Mouse (Mus musculus) neural tube, embryonic 14.5 days (tissue): ENCODE results near the gene Rbm46. TPM values are rescaled to one million over a fixed set of nuclear protein-coding genes. Genes with fewer than 3 reads are reported as not detected.

Source experiments
- ATAC-seq: fragments of 200-750 bp; cut with Nextera tagmentation; 2 replicates; pipeline ENCODE4 v1.8.0; 2017; ENCODE audit warnings: low read depth, mild to moderate bottlenecking, moderate TSS enrichment, moderate library complexity
- H3K27ac ChIP-seq: fragments of 300-500 bp; sonication (generic); 2 replicates; pipeline ENCODE4 v1.5.1; 2014; ENCODE audit warnings: low read depth, mild to moderate bottlenecking, control low read depth, low read length, moderate library complexity, mixed read lengths
- H3K27me3 ChIP-seq: fragments of 300-500 bp; sonication (generic); 2 replicates; pipeline ENCODE4 v1.6.1; 2014; ENCODE audit warnings: low read length; ENCODE audit not compliant: control insufficient read depth, insufficient read depth
- H3K36me3 ChIP-seq: fragments of 300-500 bp; sonication (generic); 2 replicates; pipeline ENCODE4 v1.6.1; 2014; ENCODE audit warnings: low read length, mixed read lengths; ENCODE audit not compliant: control insufficient read depth, insufficient read depth
- H3K4me1 ChIP-seq: fragments of 300-500 bp; sonication (generic); 2 replicates; pipeline ENCODE4 v1.6.1; 2014; ENCODE audit warnings: low read length; ENCODE audit not compliant: control insufficient read depth, insufficient read depth
- H3K4me2 ChIP-seq: fragments of 300-500 bp; sonication (generic); 2 replicates; pipeline ENCODE4 v1.6.1; 2014; ENCODE audit warnings: mild to moderate bottlenecking, low read depth, low read length, control low read depth
- H3K4me3 ChIP-seq: fragments of 300-500 bp; sonication (generic); 2 replicates; pipeline ENCODE4 v1.5.1; 2014; ENCODE audit warnings: low read depth, low read length, control low read depth, mixed read lengths
- H3K9ac ChIP-seq: fragments of 300-500 bp; sonication (generic); replicated peaks from 2 replicates; pipeline ENCODE4 v1.6.1; 2014; ENCODE audit warnings: low read depth, mild to moderate bottlenecking, control low read depth, low read length, mixed read lengths
- H3K9me3 ChIP-seq: fragments of 300-500 bp; sonication (generic); 2 replicates; pipeline ENCODE4 v1.6.1; 2016; ENCODE audit warnings: low read length; ENCODE audit not compliant: control insufficient read depth
- WGBS: fragments of 180-500 bp; shearing (Covaris S2); extraction: QIAGEN DNeasy Blood & Tissue Kit; methylation state at CpG from one replicate; pipeline ENCODE4 v1.1.7; 2014; 5-methylcytosine and 5-hydroxymethylcytosine counted together
- polyA plus RNA-seq: library from polyadenylated mRNA; unstranded; fragments of >200 nt; fragmentation: Nextera tagmentation; extraction: Ambion mirVana; gene quantifications from 2 replicates; pipeline ENCODE4 v1.2.1, GENCODE M21; 2014

Rbm46 gene
- polyA plus RNA-seq, 1 experiment from 2014 or later: 1.6 TPM

DNA sequence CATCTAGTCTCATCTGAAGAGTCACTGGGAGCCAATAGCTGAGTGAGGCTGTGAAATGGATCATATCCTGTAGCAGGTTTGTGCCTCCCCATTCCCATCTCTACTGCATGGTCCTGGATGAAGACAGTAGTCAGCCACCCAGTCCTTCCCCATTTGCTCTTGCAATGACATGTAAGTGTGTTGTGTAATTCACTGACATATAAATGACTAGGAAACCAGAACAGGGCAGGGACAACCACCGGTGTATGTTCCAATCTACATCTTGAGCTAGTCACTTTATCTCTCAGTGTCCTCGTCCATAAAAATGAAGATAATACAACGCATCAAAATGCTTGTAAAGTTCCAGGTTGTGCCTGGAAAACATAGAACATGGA is 75.8 kb downstream of the Rbm46 start:
- no peaks in the 10 kb centered on the region for H3K9me3 ChIP-seq
- no peak overlapping the region for H3K9ac ChIP-seq
- WGBS: 87% methylated on average over 3 of the region's 3 CpGs
- H3K4me3 ChIP-seq: no peak overlapping the region
- ATAC-seq: no peak
- no peak overlapping the region for H3K27ac ChIP-seq
- no peaks in the 10 kb centered on the region for H3K36me3 ChIP-seq
- no peaks in the 10 kb centered on the region for H3K27me3 ChIP-seq
- no peak overlapping the region for H3K4me2 ChIP-seq
- H3K4me1 ChIP-seq: no peaks in the 10 kb centered on the region

GRCm38 (mm10) chr3:82799735-82800469 is 76.4 kb downstream of the Rbm46 start:
- Histone ChIP-seq H3K4me1 (no peaks in the 10 kb centered on the region), H3K9ac (no peak overlapping the region), H3K27ac (no peak overlapping the region), H3K4me3 (no peak overlapping the region), H3K27me3 (no peaks in the 10 kb centered on the region), H3K36me3 (no peaks in the 10 kb centered on the region), H3K4me2 (no peak overlapping the region), H3K9me3 (no peaks in the 10 kb centered on the region)
- WGBS: 89% methylated on average over 4 of the region's 4 CpGs
- no peak for ATAC-seq

- Histone ChIP-seq H3K9ac (no peak overlapping the region), H3K4me3 (no peak overlapping the region), H3K4me1 (no peaks in the 10 kb centered on the region), H3K27ac (no peak overlapping the region), H3K27me3 (no peaks in the 10 kb centered on the region), H3K4me2 (no peak overlapping the region), H3K9me3 (no peaks in the 10 kb centered on the region), H3K36me3 (no peaks in the 10 kb centered on the region)
- ATAC-seq: no peak
- WGBS: 89% methylated on average over 1 of the region's 1 CpGs
Measured at GRCm38 (mm10) chr3:82793656-82794055, 82.6 kb downstream of the Rbm46 start.

- Histone ChIP-seq H3K4me1 (no peaks in the 10 kb centered on the region), H3K27ac (no peak overlapping the region), H3K27me3 (no peaks in the 10 kb centered on the region), H3K4me2 (no peak overlapping the region), H3K4me3 (no peak overlapping the region), H3K9ac (no peak overlapping the region), H3K36me3 (no peaks in the 10 kb centered on the region), H3K9me3 (no peaks in the 10 kb centered on the region)
- no peak for ATAC-seq
- WGBS: 78% methylated on average over 3 of the region's 3 CpGs
Measured at GRCm38 (mm10) chr3:82791663-82792062, 84.6 kb downstream of the Rbm46 start.

Other genes with a start within 250 kb of the Rbm46 start
- gene Lrat, start 27.5 kb upstream of the Rbm46 start, polyA plus RNA-seq: 0.08 TPM in 1 of 2 replicates, not detected in the other
- gene Fgg, start 131.2 kb upstream of the Rbm46 start, polyA plus RNA-seq: 0.23 and 0.45 TPM in 2 replicates
- gene Fga, start 149.6 kb upstream of the Rbm46 start, polyA plus RNA-seq: 0.35 and 0.37 TPM in 2 replicates
- 0.15 and 0.18 TPM in 2 replicates for gene Fgb, start 173.4 kb upstream of the Rbm46 start, polyA plus RNA-seq
- 103 and 108 TPM in 2 replicates for gene Plrg1, start 179.0 kb upstream of the Rbm46 start, polyA plus RNA-seq